Mouse (Mus musculus) lung, postnatal 0 days (tissue): Measurements from ENCODE around the gene Mef2d. TPM values are rescaled to one million over a fixed set of nuclear protein-coding genes. Genes with fewer than 3 reads are reported as not detected.

Experiments used
- ATAC-seq: fragments of 200-750 bp; cut with Nextera tagmentation; 2 replicates; pipeline ENCODE4 v1.8.0; 2017; ENCODE audit warnings: moderate library complexity
- DNase-seq: peaks from one replicate; pipeline ENCODE4 v3.0.0-alpha.2; 2016; ENCODE audit warnings: low spot score
- H3K27ac ChIP-seq: fragments of 300-500 bp; sonication (generic); 2 replicates; pipeline ENCODE4 v1.5.1; 2014; ENCODE audit warnings: antibody characterized with exemption, mild to moderate bottlenecking, low read length, mixed read lengths
- H3K27me3 ChIP-seq: fragments of 300-500 bp; sonication (generic); replicated peaks from 2 replicates; pipeline ENCODE4 v1.6.1; 2014; ENCODE audit warnings: low read length, mixed read lengths; ENCODE audit not compliant: insufficient read depth
- H3K36me3 ChIP-seq: fragments of 300-500 bp; sonication (generic); 2 replicates; pipeline ENCODE4 v1.6.1; 2014; ENCODE audit warnings: low read length, mixed read lengths; ENCODE audit not compliant: insufficient read depth
- H3K4me1 ChIP-seq: fragments of 300-500 bp; sonication (generic); 2 replicates; pipeline ENCODE4 v1.6.1; 2014; ENCODE audit warnings: antibody characterized with exemption, low read depth, low read length, mixed read lengths; ENCODE audit not compliant: insufficient read depth
- H3K4me2 ChIP-seq: fragments of 300-500 bp; sonication (generic); replicated peaks from 2 replicates; pipeline ENCODE4 v1.6.1; 2014; ENCODE audit warnings: low read depth, mild to moderate bottlenecking, low read length, moderate library complexity, mixed read lengths
- H3K4me3 ChIP-seq: fragments of 300-500 bp; sonication (generic); 2 replicates; pipeline ENCODE4 v1.5.1; 2014; ENCODE audit warnings: low read depth, low read length
- H3K9ac ChIP-seq: fragments of 300-500 bp; sonication (generic); replicated peaks from 2 replicates; pipeline ENCODE4 v1.6.1; 2014; ENCODE audit warnings: low read depth, mild to moderate bottlenecking
- H3K9me3 ChIP-seq: fragments of 300-500 bp; sonication (generic); 2 replicates; pipeline ENCODE4 v1.6.1; 2016; ENCODE audit warnings: low read length, mixed read lengths
- CTCF ChIP-seq: IDR thresholded peaks from 2 replicates; pipeline ENCODE4 v1.5.1; 2016; ENCODE audit warnings: antibody characterized with exemption, mild to moderate bottlenecking
- EP300 ChIP-seq: IDR thresholded peaks from 2 replicates; pipeline ENCODE4 v1.6.1; 2016; ENCODE audit warnings: antibody characterized with exemption, mild to moderate bottlenecking, control low read depth
- WGBS: fragments of 180-500 bp; shearing (Covaris S2); extraction: QIAGEN DNeasy Blood & Tissue Kit; methylation state at CpG from one replicate; pipeline ENCODE4 v1.1.7; 2014; 5-methylcytosine and 5-hydroxymethylcytosine counted together
- polyA plus RNA-seq: library from polyadenylated mRNA; unstranded; fragments of >200 nt; fragmentation: Nextera tagmentation; extraction: Ambion mirVana; gene quantifications from 2 replicates; pipeline ENCODE4 v1.2.1, GENCODE M21; 2015

Gene Mef2d
- 14.4 and 15.4 TPM in 2 replicates for polyA plus RNA-seq

DNA sequence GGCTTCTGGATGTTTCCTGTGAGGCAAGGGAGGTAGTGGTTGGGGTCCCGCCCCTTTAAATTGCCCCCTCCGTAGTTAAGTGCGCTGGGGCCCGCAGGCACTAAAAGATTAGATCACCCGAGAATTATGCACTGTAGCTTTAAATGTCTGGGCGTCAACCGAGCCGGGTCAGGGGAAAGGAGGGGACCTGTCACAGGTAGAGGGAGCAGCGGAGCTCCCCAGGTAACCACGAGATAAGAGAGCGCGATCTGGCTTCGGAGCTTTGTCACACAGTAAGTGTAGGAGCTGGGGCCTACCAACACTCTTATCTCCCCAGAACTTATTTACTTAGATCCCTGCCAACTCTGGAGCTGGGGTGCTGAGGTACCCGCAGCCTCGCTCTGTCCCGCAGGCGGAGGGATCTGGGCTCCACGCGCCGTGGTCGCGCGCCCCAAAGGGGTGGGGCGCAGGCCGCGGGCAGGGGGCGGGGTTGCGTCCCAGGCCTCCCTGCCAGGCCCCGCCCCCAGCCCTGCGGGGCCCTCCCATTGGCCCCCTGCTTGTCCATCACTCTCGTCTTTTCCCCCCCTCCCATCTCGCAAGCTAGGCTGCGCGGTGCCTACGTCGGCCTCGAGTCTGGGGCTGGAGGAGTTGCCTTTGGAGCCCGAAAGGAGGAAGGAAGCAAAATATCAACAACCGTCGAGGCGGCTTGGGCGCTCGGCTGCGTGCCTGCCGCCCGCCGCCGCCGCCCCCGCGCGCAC is at the start of gene Mef2d:
Gene Mef2d, plus strand, starts transcription at position 586 of the 737 bp plus-strand sequence.
- H3K36me3 ChIP-seq = no peaks in the 10 kb centered on the region
- WGBS = under 1% methylated on average over 38 of the region's 52 CpGs

GRCm38 (mm10) chr3:88094126-88094525 is 48.0 kb upstream of the Mef2d start:
- H3K27me3 ChIP-seq = no peaks in the 10 kb centered on the region
- H3K9ac ChIP-seq = no peak overlapping the region
- ATAC-seq = no peak
- H3K4me3 ChIP-seq = no peak overlapping the region
- 87% methylated on average over 5 of the region's 5 CpGs for WGBS
- no peaks in the 10 kb centered on the region for H3K9me3 ChIP-seq
- TF ChIP-seq CTCF (no peak), EP300 (no peak)
- no peak for DNase-seq
- no peaks in the 10 kb centered on the region; the same call in 1 of the 2 replicates for H3K36me3 ChIP-seq
- H3K4me1 ChIP-seq = no peaks in the 10 kb centered on the region
- H3K27ac ChIP-seq = no peak overlapping the region
- no peak overlapping the region for H3K4me2 ChIP-seq

More for the DNA sequence above, at the start of gene Mef2d:
- ATAC-seq (peak; percentile 84), DNase-seq (peak; percentile 99)
- Histone ChIP-seq H3K4me2 (peak within 1 kb of the TSS; percentile 78), H3K27me3 (no peaks in the 10 kb centered on the region), H3K4me3 (peak within 1 kb of the TSS; percentile 80), H3K9ac (peak within 1 kb of the TSS; percentile 87), H3K4me1 (peaks cover 54% of the 10 kb centered on the region), H3K9me3 (no peaks in the 10 kb centered on the region), H3K27ac (peak within 1 kb of the TSS; percentile 99)
- TF ChIP-seq EP300 (peak; percentile 78), CTCF (peak; percentile 52)

DNA sequence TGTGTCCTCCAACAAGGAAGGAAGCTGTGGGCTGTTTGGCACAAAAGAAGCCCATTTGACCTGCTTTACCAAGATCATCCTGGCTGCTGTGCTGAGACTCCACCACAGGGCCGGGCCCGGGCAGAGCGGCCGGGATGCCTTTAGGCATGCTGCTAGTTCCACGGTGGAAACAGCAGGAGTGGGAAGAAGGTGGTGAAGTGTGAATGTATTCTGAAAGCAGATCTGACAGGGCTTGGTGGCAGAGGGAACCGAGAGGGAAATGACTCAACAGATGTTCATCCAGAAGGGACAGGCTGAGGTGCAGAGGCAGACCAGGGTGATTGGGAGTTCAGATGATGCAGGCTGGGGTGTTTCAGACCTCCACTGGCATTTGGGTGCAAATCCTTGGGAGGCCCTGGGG is 44.5 kb upstream of the Mef2d start:
- H3K9me3 ChIP-seq = no peaks in the 10 kb centered on the region
- H3K27me3 ChIP-seq = no peaks in the 10 kb centered on the region
- 67% methylated on average over 6 of the region's 6 CpGs for WGBS
- H3K9ac ChIP-seq = no peak overlapping the region
- H3K4me3 ChIP-seq = no peak overlapping the region
- ATAC-seq = no peak
- H3K4me2 ChIP-seq = no peak overlapping the region
- H3K36me3 ChIP-seq = no peaks in the 10 kb centered on the region; the same call in 1 of the 2 replicates
- no peak overlapping the region for H3K27ac ChIP-seq
- DNase-seq = no peak
- H3K4me1 ChIP-seq = no peaks in the 10 kb centered on the region
- no peak for TF ChIP-seq EP300

DNA sequence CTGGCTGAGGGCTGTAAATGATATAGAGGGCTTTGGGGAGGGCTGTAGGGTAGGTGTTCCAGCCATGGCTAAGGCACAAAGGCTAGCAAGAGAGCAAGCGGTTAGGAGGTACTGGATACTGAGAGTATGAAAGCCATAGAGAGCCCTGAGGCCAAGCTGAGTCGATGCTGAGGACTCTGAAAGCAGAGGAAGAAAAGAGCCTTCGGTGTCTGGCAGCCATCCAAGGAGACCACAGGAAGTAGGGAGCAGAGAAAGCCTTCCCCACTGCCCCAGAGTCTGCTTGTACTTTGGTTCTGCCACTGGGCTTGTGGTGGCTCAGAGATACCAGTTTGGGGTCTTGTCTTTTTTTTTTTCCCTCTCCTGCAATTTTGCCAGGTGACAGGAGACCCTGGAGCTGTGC is 41.9 kb upstream of the Mef2d start:
- DNase-seq (no peak), ATAC-seq (no peak)
- TF ChIP-seq CTCF (no peak), EP300 (no peak)
- H3K4me3 ChIP-seq = no peak overlapping the region
- no peak overlapping the region for H3K27ac ChIP-seq
- no peaks in the 10 kb centered on the region for H3K9me3 ChIP-seq
- H3K9ac ChIP-seq = no peak overlapping the region
- WGBS = 52% methylated on average over 3 of the region's 3 CpGs
- H3K4me2 ChIP-seq = no peak overlapping the region
- H3K27me3 ChIP-seq = no peaks in the 10 kb centered on the region
- H3K4me1 ChIP-seq = no peaks in the 10 kb centered on the region
- no peaks in the 10 kb centered on the region; the same call in 1 of the 2 replicates for H3K36me3 ChIP-seq

DNA sequence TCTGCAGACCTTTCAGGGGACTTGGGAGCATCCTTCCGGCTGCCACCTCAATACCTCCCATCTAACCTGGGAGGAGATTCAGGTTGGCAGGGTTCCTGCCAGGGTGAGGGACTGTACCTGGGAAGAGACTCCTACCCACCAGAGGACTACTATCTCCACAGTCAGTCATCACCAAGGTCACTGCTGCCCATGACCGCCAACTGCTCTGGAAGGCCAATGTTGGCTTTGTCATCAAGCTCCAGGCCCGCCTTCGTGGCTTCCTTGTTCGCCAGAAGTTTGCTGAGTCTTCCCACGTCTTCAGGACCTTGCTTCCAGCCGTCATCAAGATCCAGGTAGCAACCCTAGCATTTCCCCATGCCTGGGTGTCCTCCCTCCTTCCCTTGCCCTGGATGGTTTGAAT is 40.4 kb upstream of the Mef2d start:
- Histone ChIP-seq H3K9ac (no peak overlapping the region), H3K4me3 (no peak overlapping the region), H3K36me3 (no peaks in the 10 kb centered on the region; the same call in 1 of the 2 replicates), H3K4me2 (no peak overlapping the region), H3K27me3 (no peaks in the 10 kb centered on the region), H3K9me3 (no peaks in the 10 kb centered on the region), H3K4me1 (no peaks in the 10 kb centered on the region), H3K27ac (no peak overlapping the region)
- DNase-seq = no peak
- 86% methylated on average over 7 of the region's 7 CpGs for WGBS
- TF ChIP-seq EP300 (no peak), CTCF (no peak)
- no peak for ATAC-seq

- TF ChIP-seq EP300 (no peak), CTCF (no peak)
- peak; percentile 57 for DNase-seq
- Histone ChIP-seq H3K4me3 (no peak overlapping the region), H3K9ac (no peak overlapping the region), H3K27me3 (no peaks in the 10 kb centered on the region), H3K27ac (peak overlapping the region; percentile 57), H3K4me2 (no peak overlapping the region), H3K36me3 (no peaks in the 10 kb centered on the region; the same call in 1 of the 2 replicates), H3K4me1 (no peaks in the 10 kb centered on the region), H3K9me3 (no peaks in the 10 kb centered on the region)
- ATAC-seq = peak; percentile 82
- WGBS = 70% methylated on average over 6 of the region's 6 CpGs
Measured at GRCm38 (mm10) chr3:88102196-88102595, 40.0 kb upstream of the Mef2d start.
